Comparison of ENCODE assay signal across 17 mouse cellular contexts in the genomic region with DNA sequence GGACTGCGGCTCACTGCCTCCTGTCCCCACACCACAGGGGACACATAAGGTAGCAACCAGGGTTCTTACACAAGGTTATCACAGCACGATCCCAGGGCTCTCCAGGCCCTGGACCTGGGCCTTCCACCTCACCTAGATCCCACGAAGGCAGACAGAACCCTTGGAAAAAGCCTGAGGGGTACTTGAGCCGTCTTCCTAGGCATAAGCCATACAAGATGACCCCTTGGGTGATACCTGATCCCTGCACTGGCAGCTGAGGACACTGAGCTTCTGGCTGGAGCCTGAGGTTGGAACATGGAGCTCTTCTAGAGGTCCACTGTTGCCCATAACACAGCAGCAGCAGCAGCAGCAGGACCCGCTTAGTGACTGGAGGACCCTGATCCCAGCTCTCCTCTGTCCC.
"Had no signal": no experiment of that assay in that cellular context is flagged by ENCODE, and none has a peak within 500 bp of the region (broad histone marks: within the 10 kb centered on the region; RNA-seq: fewer than 3 reads in every experiment).

No protein-coding gene starts in this region.

- DNase-seq: kidney, adult 8-10 months; kidney, postnatal 10 days; kidney, postnatal 36 days; left cerebral cortex, postnatal 4 days; liver, postnatal 0 days; lung, embryonic 14.5 days; right cerebral cortex, postnatal 14 days; right cerebral cortex, postnatal 4 days; spleen, adult 18-20 months; thymus, postnatal 25 days had no signal

- H3K27ac ChIP-seq: kidney, embryonic 15.5 days; limb, embryonic 12.5 days; limb, embryonic 15.5 days; liver, embryonic 14.5 days; macrophage; midbrain, embryonic 13.5 days; stomach, embryonic 15.5 days had no signal

- H3K4me3 ChIP-seq: kidney, embryonic 15.5 days; limb, embryonic 12.5 days; limb, embryonic 15.5 days; midbrain, embryonic 13.5 days; stomach, embryonic 15.5 days had no signal
